Mouse (Mus musculus) T-cell, adult 2 months (primary cell): ENCODE data around the gene Pou2f3.

Experiments used
- DNase-seq: peaks from one replicate; pipeline ENCODE4 v3.0.0; 2022; ENCODE audit warnings: low spot score

Pou2f3 gene

DNA sequence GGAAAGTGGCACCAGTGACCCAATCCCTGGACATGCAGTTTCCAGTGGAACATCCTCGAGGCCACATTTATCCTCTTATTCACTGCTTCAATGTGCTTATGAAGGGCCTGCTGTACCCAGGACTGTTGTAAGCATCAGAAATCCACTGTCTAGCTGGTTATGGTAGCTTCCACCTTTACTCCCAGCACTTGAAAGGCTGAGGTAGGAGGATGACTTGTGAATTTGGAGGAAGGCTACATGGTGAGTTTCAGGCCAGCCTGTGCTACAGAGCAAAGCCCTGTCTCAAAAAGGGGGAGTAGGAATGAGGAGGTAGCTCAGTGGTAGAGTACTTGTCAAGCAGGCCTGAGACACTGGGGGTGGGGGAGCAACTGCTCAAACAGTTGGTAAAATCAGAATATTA is 102.1 kb downstream of the Pou2f3 start:
- DNase-seq: no peak

DNA sequence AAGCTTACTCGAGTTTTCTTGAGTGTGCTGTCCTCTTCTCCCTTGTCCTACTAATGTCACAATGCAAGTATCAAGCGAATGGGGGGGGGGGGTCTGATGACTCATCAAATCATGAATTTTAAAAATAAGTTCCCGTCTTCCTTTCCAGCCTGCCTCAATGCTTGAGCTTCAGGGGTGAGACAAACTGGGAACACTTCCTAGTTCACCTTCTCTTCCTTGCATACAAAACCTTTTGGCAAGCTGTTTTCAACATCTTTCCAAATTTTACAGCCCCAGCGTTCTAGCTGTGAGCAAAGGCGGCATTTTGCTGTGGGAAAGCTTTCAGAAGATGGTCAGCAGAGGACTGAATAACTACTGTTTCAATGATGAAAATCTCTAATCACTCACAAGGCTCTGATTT is 102.6 kb downstream of the Pou2f3 start:
- no peak for DNase-seq

DNA sequence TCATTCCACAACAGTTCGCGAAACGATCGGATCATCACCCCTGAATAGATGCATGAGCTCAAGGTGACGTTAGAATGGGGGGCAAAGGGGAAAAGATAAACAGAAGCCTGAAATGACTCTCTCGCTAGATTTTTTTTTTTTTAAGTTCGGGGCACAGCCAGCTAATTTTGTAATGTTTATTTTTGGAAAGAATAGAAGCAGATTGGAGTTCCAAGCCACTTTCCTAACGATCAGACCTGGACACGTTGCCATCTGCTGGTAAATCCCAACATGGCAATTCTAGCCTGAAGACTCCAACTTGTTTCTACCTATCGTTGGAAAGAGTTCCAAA is 103.0 kb downstream of the Pou2f3 start, which contains the start of gene Arhgef12:
Gene Arhgef12, minus strand, starts transcription at position 53 of the 331 bp plus-strand sequence.
- no peak for DNase-seq

- peak; percentile 34 for DNase-seq
These were observed 103.6 kb downstream of the Pou2f3 start for GRCm38 (mm10) chr9:43106426-43107186.

GRCm38 (mm10) chr9:43105664-43106361 is 104.4 kb downstream of the Pou2f3 start:
- DNase-seq: peak; percentile 59

GRCm38 (mm10) chr9:43104873-43105663 is 105.1 kb downstream of the Pou2f3 start:
- peak; percentile 6 for DNase-seq

GRCm38 (mm10) chr9:43104526-43104872 is 105.7 kb downstream of the Pou2f3 start:
- no peak for DNase-seq

DNA sequence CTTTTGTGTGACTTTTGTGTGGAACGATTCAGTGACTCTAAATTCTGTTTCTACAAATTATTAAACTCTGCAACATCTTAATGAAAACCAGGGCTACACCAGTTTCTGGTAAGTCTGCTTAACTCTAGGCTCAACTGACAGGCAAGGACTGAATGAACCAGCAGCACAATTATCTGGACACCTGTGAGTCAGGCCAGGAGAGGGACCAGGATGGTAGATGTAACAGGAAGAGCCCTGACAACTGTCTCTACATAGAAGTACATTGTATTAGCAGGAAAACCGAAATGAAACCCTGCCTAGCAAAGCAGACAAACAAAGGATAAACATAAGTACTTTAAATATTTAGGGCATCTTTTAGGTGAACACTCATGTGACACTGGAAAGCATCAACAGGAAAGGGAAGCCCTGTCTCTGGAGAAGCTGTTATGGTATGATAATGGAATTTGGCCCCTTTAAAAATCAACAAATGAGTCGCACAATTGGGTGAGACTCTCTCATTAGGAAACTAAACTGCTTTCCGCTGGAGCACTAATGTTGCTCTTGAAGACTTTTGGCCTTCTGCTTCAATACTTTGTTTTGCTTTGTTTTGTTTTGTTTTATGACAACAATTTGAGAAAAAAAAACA is 106.4 kb downstream of the Pou2f3 start:
- no peak for DNase-seq

DNA sequence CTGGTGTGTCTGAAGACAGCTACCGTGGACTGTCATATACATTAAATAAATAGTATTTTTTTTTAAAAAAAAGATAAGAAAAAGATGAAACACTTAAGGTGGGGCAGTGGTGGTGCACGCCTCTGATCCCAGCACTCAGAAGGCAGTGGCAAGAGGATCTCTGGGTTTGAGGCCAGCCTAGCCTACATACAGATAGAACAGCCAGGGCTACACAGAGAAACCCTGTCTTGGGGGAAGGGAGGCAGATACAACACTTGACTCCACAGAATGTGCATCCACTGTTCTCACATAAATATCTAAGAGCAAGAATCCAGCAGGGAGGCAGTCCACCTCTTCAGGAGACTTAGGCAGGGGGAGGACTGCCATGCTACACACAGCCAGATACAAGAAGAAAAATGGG is 107.2 kb downstream of the Pou2f3 start:
- DNase-seq: no peak

GRCm38 (mm10) chr9:43101936-43102595 is 108.1 kb downstream of the Pou2f3 start:
- DNase-seq: no peak

- no peak for DNase-seq
These were observed 111.2 kb downstream of the Pou2f3 start for GRCm38 (mm10) chr9:43098922-43099321.

- no peak for DNase-seq
These were observed 112.2 kb downstream of the Pou2f3 start for GRCm38 (mm10) chr9:43097801-43098557.

DNA sequence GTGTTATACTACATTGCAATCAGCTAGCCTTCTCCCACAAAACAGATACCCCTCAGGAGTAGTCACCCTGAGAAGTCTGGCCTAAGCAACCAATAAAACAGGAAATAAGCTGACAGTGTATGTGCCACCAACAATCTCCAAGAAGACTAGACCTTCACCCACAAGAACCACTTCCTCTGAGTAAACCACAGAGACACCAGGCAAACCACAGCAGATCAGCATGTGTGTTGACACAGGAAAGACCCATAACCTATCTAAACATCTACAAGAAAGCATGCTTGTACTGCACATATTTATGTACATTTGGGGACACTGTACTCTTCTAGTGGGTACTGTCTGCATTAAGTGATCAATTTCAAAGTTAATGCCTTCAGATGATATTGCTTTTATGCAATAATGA is 113.8 kb downstream of the Pou2f3 start:
- peak; percentile 75 for DNase-seq

DNA sequence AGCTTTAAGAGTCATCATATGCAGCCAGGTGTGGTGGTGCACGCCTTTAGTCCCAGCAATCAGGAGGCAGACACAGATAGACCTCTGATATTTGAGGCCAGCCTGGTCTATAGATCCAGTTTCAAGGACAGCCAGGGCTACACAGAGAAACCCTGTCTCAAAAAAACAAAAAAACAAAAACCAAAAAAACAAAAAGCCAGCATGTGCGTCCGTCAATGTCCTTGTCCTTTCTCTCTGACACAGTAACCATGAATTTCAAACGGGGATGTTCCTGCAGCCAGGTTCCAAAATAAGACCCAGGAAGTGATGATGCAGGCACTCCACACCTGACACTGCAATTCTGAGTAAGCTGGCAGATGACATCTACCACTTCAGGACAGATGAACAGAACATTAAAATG is 115.3 kb downstream of the Pou2f3 start:
- no peak for DNase-seq

DNA sequence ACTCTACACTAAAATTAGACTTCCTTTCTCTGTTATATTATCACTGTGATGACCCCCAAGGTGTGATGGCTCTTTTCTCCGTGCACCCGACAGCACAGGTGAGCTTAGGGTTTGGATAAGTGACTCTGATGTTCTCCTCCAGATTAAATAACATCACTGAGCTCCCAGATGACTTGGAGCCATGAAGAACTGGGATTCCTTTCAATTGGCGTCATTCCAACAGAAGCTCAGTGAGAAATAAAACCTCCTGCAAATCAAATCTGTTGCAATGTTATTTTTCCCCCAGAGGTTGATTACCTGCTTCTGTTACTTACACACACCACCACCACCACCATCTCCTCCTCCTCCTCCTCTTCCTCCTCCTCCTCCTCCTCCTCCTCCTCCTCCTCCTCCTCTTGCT is 116.4 kb downstream of the Pou2f3 start:
- no peak for DNase-seq

GRCm38 (mm10) chr9:43085686-43086285 is 124.4 kb downstream of the Pou2f3 start:
- DNase-seq: no peak

- DNase-seq: no peak
These were observed 125.4 kb downstream of the Pou2f3 start for GRCm38 (mm10) chr9:43084496-43085362.

DNA sequence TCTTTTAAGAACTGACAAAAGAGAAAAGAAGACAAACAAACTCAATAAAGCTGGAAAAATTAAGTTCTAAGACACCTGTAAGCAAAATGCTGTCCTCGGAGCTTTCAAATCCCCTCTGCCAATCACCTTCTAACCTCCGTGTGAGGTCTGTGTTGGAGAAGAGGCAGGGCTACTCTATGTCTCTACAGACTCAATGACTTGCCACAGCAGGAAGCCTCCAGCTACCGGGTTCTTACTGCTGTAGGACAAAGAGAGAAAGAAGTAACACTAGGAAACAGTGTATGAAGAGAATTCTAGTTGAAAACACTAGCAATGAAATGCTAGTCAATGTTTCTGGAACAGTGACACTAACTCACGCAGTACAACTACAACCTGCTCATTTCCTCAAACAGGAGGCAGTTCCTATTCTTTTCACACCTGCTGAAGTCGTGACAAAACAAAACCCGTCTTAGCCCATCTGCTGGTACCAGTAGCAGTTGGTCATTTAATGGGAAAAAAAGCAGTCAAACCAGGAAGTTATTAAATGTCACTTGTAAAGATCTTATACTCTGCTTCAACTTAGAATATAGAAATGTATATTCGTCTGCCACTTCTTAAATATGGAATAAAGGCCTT is 126.6 kb downstream of the Pou2f3 start:
- no peak for DNase-seq

DNA sequence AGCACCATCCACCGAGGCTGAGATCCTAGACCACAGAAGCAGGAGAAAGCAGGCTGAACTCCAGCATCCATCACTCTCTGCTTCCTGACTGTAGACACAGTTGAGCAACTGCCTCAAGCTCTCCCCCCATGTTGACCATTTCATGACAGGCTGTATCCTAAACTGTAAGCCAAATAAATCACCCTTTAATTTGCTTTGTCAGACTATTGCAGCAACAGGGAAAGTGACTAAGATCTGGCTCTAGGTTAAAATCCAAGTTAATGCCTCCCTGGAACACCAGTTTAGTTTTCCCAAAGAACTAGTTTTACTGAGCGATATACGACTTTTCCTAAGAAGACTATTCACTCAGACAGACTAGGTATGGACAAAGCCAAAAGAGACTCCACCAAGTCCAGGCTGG is 131.5 kb downstream of the Pou2f3 start:
- no peak for DNase-seq
